In genomic region chr7:99381214-99382087, GRCm38 (mm10) we compare ENCODE assay signal across 8 mouse cellular contexts. TPM values are rescaled to one million over a fixed set of nuclear protein-coding genes. Genes with fewer than 3 reads are reported as not detected.
DNase-seq lines count a peak whose midpoint lies in the region; ATAC-seq and TF ChIP-seq lines count a peak whose summit lies in the region.

Gdpd5 (plus strand) TSS chr7:99381414.

- peak; percentile 99 for DNase-seq in ZHBTc4 (ENCODE audit: low read depth, low spot score)
- peak; percentile 99 for DNase-seq in gastrocnemius, adult 2 months
- DNase-seq in hindbrain, postnatal 0 days (ENCODE audit: low spot score): peak; percentile 99
- peak; percentile 99 to 100 for DNase-seq in left cerebral cortex, adult 2 months (ENCODE audit: extremely low spot score in 1 of 2, low spot score in 2 of 2)
- DNase-seq in right cerebral cortex, adult 2 months (ENCODE audit: low spot score in 2 of 2): peak; percentile 98 to 99
- DNase-seq in urinary bladder, postnatal 14 days (ENCODE audit: low spot score): peak; percentile 99

- no peaks in the 10 kb centered on the region for H3K27me3 ChIP-seq in hindbrain, postnatal 0 days (ENCODE audit: insufficient read depth, low read length)

- 1% methylated on average over 73 of the region's 73 CpGs for WGBS in hindbrain, postnatal 0 days

- peak within 1 kb of the TSS; percentile 94 for H3K4me2 ChIP-seq in hindbrain, postnatal 0 days (ENCODE audit: low read depth, low read length)

- intact Hi-C loops in gastrocnemius, adult 2 months (cut with DNase I): loop anchor here (5.0 kb wide), 1 partner anchor 36 kb away; no protein-coding TSS in a partner anchor
- intact Hi-C loops in left cerebral cortex, adult 2 months (cut with DNase I): no loop called here

- H3K4me1 ChIP-seq in hindbrain, postnatal 0 days (ENCODE audit: insufficient read depth, low read length): peaks cover 29% of the 10 kb centered on the region

- no peaks in the 10 kb centered on the region for H3K9me3 ChIP-seq in hindbrain, postnatal 0 days (ENCODE audit: low read length)

- peak within 1 kb of the TSS; percentile 92 for H3K4me3 ChIP-seq in gastrocnemius, adult 2 months
- peak within 1 kb of the TSS; percentile 75 for H3K4me3 ChIP-seq in hindbrain, postnatal 0 days (ENCODE audit: low read length)
- H3K4me3 ChIP-seq in left cerebral cortex, adult 2 months: peak within 1 kb of the TSS; percentile 85

- peak within 1 kb of the TSS; percentile 91 for H3K27ac ChIP-seq in gastrocnemius, adult 2 months
- peak within 1 kb of the TSS; percentile 90 for H3K27ac ChIP-seq in hindbrain, postnatal 0 days
- H3K27ac ChIP-seq in left cerebral cortex, adult 2 months: peak within 1 kb of the TSS; percentile 90

- H3K9ac ChIP-seq in hindbrain, postnatal 0 days (replicated peaks; ENCODE audit: low read length): peak within 1 kb of the TSS; percentile 64

- H3K36me3 ChIP-seq in hindbrain, postnatal 0 days (ENCODE audit: insufficient read depth, low read length): no peaks in the 10 kb centered on the region

- TF ChIP-seq CTCF in gastrocnemius, adult 2 months (IDR thresholded peaks at IDR 0.05): no peak
- TF ChIP-seq CTCF in hindbrain, postnatal 0 days (IDR thresholded peaks at IDR 0.05; ENCODE audit: low read depth): no peak
- no peak for TF ChIP-seq CTCF in left cerebral cortex, adult 2 months (IDR thresholded peaks at IDR 0.05)

- ATAC-seq in common myeloid progenitor, adult 5-6 weeks (replicated peaks; ENCODE audit: low read depth, poor library complexity, severe bottlenecking): peak; percentile 91
- peak; percentile 97 for ATAC-seq in hindbrain, postnatal 0 days
- ATAC-seq in megakaryocyte, adult 5-6 weeks (ENCODE audit: poor library complexity, severe bottlenecking): peak; percentile 88

RNA-seq across cellular contexts. Expression of gene Gdpd5, which starts in this region (rescaled TPM):
- total RNA-seq in common myeloid progenitor, adult 5-6 weeks (2017): not detected in 2 replicates
- 1 to 10 TPM; 5.4 to 6.7 TPM for total RNA-seq in gastrocnemius, adult 2 months (2021)
- total RNA-seq in hindbrain, postnatal 0 days (2014; rRNA removed): 40.5 and 47.6 TPM in 2 replicates
- 26.7 and 26.8 TPM in 2 replicates for polyA plus RNA-seq in hindbrain, postnatal 0 days (2015; fragmentation: Nextera tagmentation; extraction: Ambion mirVana)
- 10 to 100 TPM; 40.8 to 42.4 TPM for total RNA-seq in left cerebral cortex, adult 2 months (2021)
- 0.96 and 3.5 TPM in 2 replicates for total RNA-seq in megakaryocyte, adult 5-6 weeks (2015)
- total RNA-seq in megakaryocyte, adult 5-6 weeks (2017): 0.70 and 1.0 TPM in 2 replicates

Comparison
In these comparisons a context has a peak if more than half of its experiments do, and no peak if none do; other contexts are left out.
1. Peak in every context shown above with its lines: DNase-seq, ATAC-seq, H3K4me3 ChIP-seq and H3K27ac ChIP-seq.
2. Peak in ATAC-seq in common myeloid progenitor, adult 5-6 weeks; RNA of the gene not detected or under 1 TPM.